Comparison of ENCODE assay signal across 10 mouse cellular contexts in genomic region chr2:104774763-104775162, GRCm38 (mm10). TPM values are rescaled to one million over a fixed set of nuclear protein-coding genes. Genes with fewer than 3 reads are reported as not detected.
DNase-seq lines count a peak whose midpoint lies in the region; ATAC-seq and TF ChIP-seq lines count a peak whose summit lies in the region.
"Had no signal": no experiment of that assay in that cellular context is flagged by ENCODE, and none has a peak within 500 bp of the region (broad histone marks: within the 10 kb centered on the region; RNA-seq: fewer than 3 reads in every experiment).

No protein-coding gene starts in this region.

- peak; percentile 33; the same call in 1 of the 2 replicates for TF ChIP-seq CTCF in liver, adult 2 months (IDR thresholded peaks at IDR 0.05; ENCODE audit: low read depth, low read length)

- H3K4me3 ChIP-seq in forebrain, embryonic 14.5 days (ENCODE audit: low read depth, low read length) = no peak overlapping the region
- H3K4me3 ChIP-seq in forebrain, embryonic 16.5 days (replicated peaks; ENCODE audit: low read length) = no peak overlapping the region
- H3K4me3 ChIP-seq in liver, adult 2 months (ENCODE audit: insufficient read depth, low read depth, low read length) = no peak overlapping the region
- H3K4me3 ChIP-seq in liver, embryonic 12.5 days = no peak overlapping the region
- no peak overlapping the region for H3K4me3 ChIP-seq in kidney, embryonic 16.5 days (ENCODE audit: low read length)
- H3K4me3 ChIP-seq: limb, embryonic 12.5 days had no signal

- no peaks in the 10 kb centered on the region for H3K4me1 ChIP-seq in forebrain, embryonic 14.5 days (ENCODE audit: control insufficient read depth, insufficient read depth, low read length)
- no peaks in the 10 kb centered on the region for H3K4me1 ChIP-seq in forebrain, embryonic 16.5 days (replicated peaks; ENCODE audit: control insufficient read depth, insufficient read depth, low read length)
- H3K4me1 ChIP-seq in liver, adult 2 months (ENCODE audit: control insufficient read depth, insufficient read depth, low read length) = no peaks in the 10 kb centered on the region
- H3K4me1 ChIP-seq in liver, embryonic 12.5 days = no peaks in the 10 kb centered on the region
- no peaks in the 10 kb centered on the region for H3K4me1 ChIP-seq in kidney, embryonic 16.5 days (ENCODE audit: insufficient read depth, low read length)
- H3K4me1 ChIP-seq: limb, embryonic 12.5 days had no signal

- no peak overlapping the region for H3K4me2 ChIP-seq in forebrain, embryonic 14.5 days (ENCODE audit: low read length)
- H3K4me2 ChIP-seq in forebrain, embryonic 16.5 days (ENCODE audit: low read length) = no peak overlapping the region
- no peak overlapping the region for H3K4me2 ChIP-seq in liver, embryonic 12.5 days
- H3K4me2 ChIP-seq in kidney, embryonic 16.5 days (replicated peaks; ENCODE audit: low read depth, low read length) = no peak overlapping the region
- H3K4me2 ChIP-seq: limb, embryonic 12.5 days had no signal

- 85% methylated on average over 1 of the region's 1 CpGs for WGBS in forebrain, embryonic 14.5 days
- 86% methylated on average over 1 of the region's 1 CpGs for WGBS in forebrain, embryonic 16.5 days
- WGBS in liver, adult 2 months = 85% methylated on average over 1 of the region's 1 CpGs
- 61% methylated on average over 1 of the region's 1 CpGs for WGBS in liver, embryonic 12.5 days (ENCODE audit: insufficient replicate concordance)
- WGBS in kidney, embryonic 16.5 days = 79% methylated on average over 1 of the region's 1 CpGs

- DNase-seq in forebrain, embryonic 14.5 days (ENCODE audit: low spot score) = peak; percentile 67
- DNase-seq in liver, adult 2 months (ENCODE audit: extremely low read depth, low read depth, low spot score) = peak; percentile 54
- DNase-seq in brain, adult 2 months (ENCODE audit: low read depth, low spot score) = peak; percentile 64
- DNase-seq in adrenal gland, postnatal 36 days = no peak

- H3K9ac ChIP-seq in forebrain, embryonic 14.5 days (ENCODE audit: low read length) = no peak overlapping the region
- H3K9ac ChIP-seq in forebrain, embryonic 16.5 days (replicated peaks; ENCODE audit: low read depth, low read length) = no peak overlapping the region
- no peak overlapping the region for H3K9ac ChIP-seq in liver, adult 2 months (ENCODE audit: low read depth, low read length)
- no peak overlapping the region for H3K9ac ChIP-seq in liver, embryonic 12.5 days
- no peak overlapping the region for H3K9ac ChIP-seq in kidney, embryonic 16.5 days (replicated peaks; ENCODE audit: low read length)
- H3K9ac ChIP-seq: limb, embryonic 12.5 days had no signal

- H3K36me3 ChIP-seq in forebrain, embryonic 14.5 days (ENCODE audit: control insufficient read depth, insufficient read depth, low read length) = peaks cover 61% of the 10 kb centered on the region
- peaks cover 20% of the 10 kb centered on the region for H3K36me3 ChIP-seq in forebrain, embryonic 16.5 days (ENCODE audit: control insufficient read depth, insufficient read depth)
- H3K36me3 ChIP-seq in liver, adult 2 months (ENCODE audit: control insufficient read depth, insufficient read depth, low read length) = peaks cover 30% of the 10 kb centered on the region
- H3K36me3 ChIP-seq in liver, embryonic 12.5 days = peaks cover 62% of the 10 kb centered on the region
- peaks cover 47% of the 10 kb centered on the region for H3K36me3 ChIP-seq in kidney, embryonic 16.5 days (ENCODE audit: insufficient read depth, low read length)

- H3K9me3 ChIP-seq in forebrain, embryonic 14.5 days (replicated peaks; ENCODE audit: control insufficient read depth, low read length) = no peaks in the 10 kb centered on the region
- H3K9me3 ChIP-seq in forebrain, embryonic 16.5 days (ENCODE audit: control insufficient read depth, low read length) = no peaks in the 10 kb centered on the region
- no peaks in the 10 kb centered on the region for H3K9me3 ChIP-seq in liver, embryonic 12.5 days (replicated peaks)
- H3K9me3 ChIP-seq in kidney, embryonic 16.5 days (ENCODE audit: low read length) = no peaks in the 10 kb centered on the region
- H3K9me3 ChIP-seq: limb, embryonic 12.5 days had no signal

- H3K27me3 ChIP-seq in forebrain, embryonic 14.5 days (replicated peaks; ENCODE audit: control insufficient read depth, insufficient read depth, low read length) = no peaks in the 10 kb centered on the region
- no peaks in the 10 kb centered on the region for H3K27me3 ChIP-seq in forebrain, embryonic 16.5 days (replicated peaks; ENCODE audit: control insufficient read depth, insufficient read depth, low read length)
- H3K27me3 ChIP-seq in liver, adult 2 months (ENCODE audit: control insufficient read depth, insufficient read depth, low read length) = no peaks in the 10 kb centered on the region
- H3K27me3 ChIP-seq in liver, embryonic 12.5 days (replicated peaks) = no peaks in the 10 kb centered on the region
- no peaks in the 10 kb centered on the region for H3K27me3 ChIP-seq in kidney, embryonic 16.5 days (ENCODE audit: insufficient read depth, low read length)
- H3K27me3 ChIP-seq: limb, embryonic 12.5 days had no signal

- no peak for TF ChIP-seq POLR2A in liver, adult 2 months (IDR thresholded peaks at IDR 0.05; ENCODE audit: extremely low read depth, insufficient read depth, low read length)

- ATAC-seq in forebrain, embryonic 14.5 days = no peak
- no peak for ATAC-seq in forebrain, embryonic 16.5 days
- ATAC-seq in liver, embryonic 12.5 days = no peak
- peak; percentile 63; the same call in 1 of the 2 replicates for ATAC-seq in megakaryocyte-erythroid progenitor cell, adult 5-6 weeks (replicated peaks; ENCODE audit: low FRiP score, low TSS enrichment, poor library complexity, severe bottlenecking)
- ATAC-seq in kidney, embryonic 16.5 days (ENCODE audit: low FRiP score, low TSS enrichment) = no peak

- H3K79me2 ChIP-seq in liver, adult 2 months (ENCODE audit: control insufficient read depth, insufficient read depth, low read length) = no peaks in the 10 kb centered on the region

- no peak overlapping the region for H3K27ac ChIP-seq in forebrain, embryonic 14.5 days (ENCODE audit: low read depth, low read length)
- H3K27ac ChIP-seq in forebrain, embryonic 16.5 days (ENCODE audit: low read length) = no peak overlapping the region
- no peak overlapping the region for H3K27ac ChIP-seq in liver, adult 2 months (replicated peaks; ENCODE audit: insufficient read depth, low read depth, low read length)
- H3K27ac ChIP-seq in liver, embryonic 12.5 days = no peak overlapping the region
- H3K27ac ChIP-seq in kidney, embryonic 16.5 days (ENCODE audit: low read length) = no peak overlapping the region
- H3K27ac ChIP-seq: limb, embryonic 12.5 days had no signal

RNA-seq across cellular contexts. Expression of gene Depdc7, which starts 32.1 kb away (rescaled TPM):
- polyA plus RNA-seq in forebrain, embryonic 14.5 days (2014; fragmentation: Nextera tagmentation; extraction: Ambion mirVana) = 3.6 and 3.8 TPM in 2 replicates
- 1.9 and 2.4 TPM in 2 replicates for polyA plus RNA-seq in forebrain, embryonic 16.5 days (2015; fragmentation: Nextera tagmentation; extraction: Ambion mirVana)
- 50.9 and 53.5 TPM in 2 replicates for total RNA-seq in liver, adult 2 months (2014; rRNA removed)
- 26.4 and 30.0 TPM in 2 replicates for polyA plus RNA-seq in liver, adult 2 months (2012; rRNA removed)
- polyA plus RNA-seq in liver, embryonic 12.5 days (2016; fragmentation: Nextera tagmentation; extraction: Ambion mirVana) = 9.3 and 10.7 TPM in 2 replicates
- total RNA-seq in megakaryocyte-erythroid progenitor cell, adult 5-6 weeks (2014; fragmentation: Nextera tagmentation) = not detected in 2 replicates
- total RNA-seq in megakaryocyte-erythroid progenitor cell, adult 5-6 weeks (2017) = 0.84 TPM in 1 of 2 replicates, not detected in the other
- total RNA-seq in adrenal gland, postnatal 36 days (2021) = 1 to 10 TPM; 1.7 to 2.1 TPM
- 24.2 and 26.1 TPM in 2 replicates for polyA plus RNA-seq in kidney, embryonic 16.5 days (2015; fragmentation: Nextera tagmentation; extraction: Ambion mirVana)

RNA-seq across cellular contexts. Expression of gene Qser1, which starts 41.8 kb away (rescaled TPM):
- 13.5 and 15.6 TPM in 2 replicates for polyA plus RNA-seq in forebrain, embryonic 14.5 days (2014; fragmentation: Nextera tagmentation; extraction: Ambion mirVana)
- polyA plus RNA-seq in forebrain, embryonic 16.5 days (2015; fragmentation: Nextera tagmentation; extraction: Ambion mirVana) = 11.1 and 12.2 TPM in 2 replicates
- 6.0 and 7.3 TPM in 2 replicates for total RNA-seq in liver, adult 2 months (2014; rRNA removed)
- 2.0 and 2.2 TPM in 2 replicates for polyA plus RNA-seq in liver, adult 2 months (2012; rRNA removed)
- 3.6 and 3.7 TPM in 2 replicates for polyA plus RNA-seq in liver, embryonic 12.5 days (2016; fragmentation: Nextera tagmentation; extraction: Ambion mirVana)
- total RNA-seq in megakaryocyte-erythroid progenitor cell, adult 5-6 weeks (2014; fragmentation: Nextera tagmentation) = 23.7 and 28.0 TPM in 2 replicates
- 3.8 and 12.6 TPM in 2 replicates for total RNA-seq in megakaryocyte-erythroid progenitor cell, adult 5-6 weeks (2017)
- 10 to 100 TPM; 25.6 to 26.9 TPM for total RNA-seq in adrenal gland, postnatal 36 days (2021)
- 9.0 and 10.6 TPM in 2 replicates for polyA plus RNA-seq in kidney, embryonic 16.5 days (2015; fragmentation: Nextera tagmentation; extraction: Ambion mirVana)

RNA-seq across cellular contexts. Expression of gene Pin1rt1, which starts 58.6 kb away (rescaled TPM):
- polyA plus RNA-seq in forebrain, embryonic 14.5 days (2014; fragmentation: Nextera tagmentation; extraction: Ambion mirVana) = not detected in 2 replicates
- 0.18 TPM in 1 of 2 replicates, not detected in the other for polyA plus RNA-seq in forebrain, embryonic 16.5 days (2015; fragmentation: Nextera tagmentation; extraction: Ambion mirVana)
- not detected in 2 replicates for total RNA-seq in liver, adult 2 months (2014; rRNA removed)
- polyA plus RNA-seq in liver, adult 2 months (2012; rRNA removed) = not detected in 2 replicates
- polyA plus RNA-seq in liver, embryonic 12.5 days (2016; fragmentation: Nextera tagmentation; extraction: Ambion mirVana) = not detected in 2 replicates
- total RNA-seq in megakaryocyte-erythroid progenitor cell, adult 5-6 weeks (2014; fragmentation: Nextera tagmentation) = not detected in 2 replicates
- not detected in 2 replicates for total RNA-seq in megakaryocyte-erythroid progenitor cell, adult 5-6 weeks (2017)
- total RNA-seq in adrenal gland, postnatal 36 days (2021) = not detected
- polyA plus RNA-seq in kidney, embryonic 16.5 days (2015; fragmentation: Nextera tagmentation; extraction: Ambion mirVana) = 0.19 TPM in 1 of 2 replicates, not detected in the other
- total RNA-seq: neutrophil, adult 5-6 weeks had no signal
- polyA plus RNA-seq: limb, embryonic 12.5 days had no signal

Comparison
In these comparisons a context has a peak if more than half of its experiments do, and no peak if none do; other contexts are left out.
1. DNase-seq: peak in forebrain, embryonic 14.5 days (single experiment), liver, adult 2 months (single experiment) and brain, adult 2 months (single experiment); none in adrenal gland, postnatal 36 days (0 of 2).